Mouse (Mus musculus): ENCODE data around the gene Dmrtc2.
"Not testable (repeated sequence)": the region's sequence is repeated elsewhere in the genome, so short reads cannot be mapped to it uniquely, and the experiment has no call there.

Gene Dmrtc2

DNA sequence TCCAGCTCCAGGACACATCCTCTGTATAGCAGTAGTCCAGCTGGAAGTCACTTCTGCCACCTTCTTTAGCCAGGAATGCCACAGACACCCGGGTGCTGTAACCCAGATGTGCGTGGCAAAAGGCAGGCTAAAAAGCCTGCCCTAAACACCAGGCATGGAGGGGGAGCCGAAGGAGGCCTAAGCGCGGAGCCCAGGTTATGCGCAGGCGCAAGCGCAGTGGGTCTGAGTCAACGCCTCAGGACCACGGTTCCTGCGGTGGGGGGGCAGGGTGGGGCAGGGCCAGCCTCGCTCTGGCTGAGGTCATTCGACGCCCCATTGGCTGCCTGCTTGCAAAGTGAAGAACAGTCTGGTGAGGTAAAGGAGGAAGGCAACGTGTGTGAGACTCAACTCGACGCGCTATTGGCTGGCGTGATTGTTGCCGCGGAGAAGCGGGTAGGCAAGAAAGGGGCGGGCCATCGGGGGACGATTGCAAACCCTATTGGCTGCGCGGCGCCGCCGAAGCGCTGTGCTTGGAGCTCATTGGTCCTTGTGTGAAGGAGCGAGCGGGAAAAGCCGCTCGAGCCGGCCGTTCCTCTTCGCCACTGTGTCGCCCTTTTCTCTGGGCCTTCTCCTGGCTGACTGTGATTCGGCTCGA is at the start of gene Dmrtc2, which contains the start of gene Lypd4:
Dmrtc2 (plus strand) TSS at position 526 of the 634 bp plus-strand sequence.
Lypd4 (minus strand) TSS at position 410 of the 634 bp plus-strand sequence.
- DNase-seq (ENCODE audit: low spot score): no peak

DNA sequence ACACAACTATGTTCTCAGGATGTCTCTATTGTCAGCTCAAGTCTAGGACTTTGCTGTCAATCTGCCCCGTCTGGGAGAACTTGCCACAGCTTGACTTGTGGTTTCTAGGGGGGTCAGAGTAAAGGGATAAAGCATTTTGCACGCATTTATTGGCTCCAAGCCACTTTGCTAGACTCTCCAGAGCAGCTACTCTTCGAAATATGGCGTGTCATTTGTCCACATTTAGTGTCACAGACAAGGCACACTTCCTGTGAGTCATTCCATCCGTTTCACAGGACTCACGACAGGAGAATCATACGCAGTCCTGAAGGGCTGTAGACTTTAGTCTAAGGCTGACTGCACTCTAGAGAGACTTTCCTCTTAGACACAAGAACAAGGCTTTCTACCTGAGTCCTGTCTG is 45.4 kb upstream of the Dmrtc2 start:
- DNase-seq (ENCODE audit: low spot score): no peak

DNA sequence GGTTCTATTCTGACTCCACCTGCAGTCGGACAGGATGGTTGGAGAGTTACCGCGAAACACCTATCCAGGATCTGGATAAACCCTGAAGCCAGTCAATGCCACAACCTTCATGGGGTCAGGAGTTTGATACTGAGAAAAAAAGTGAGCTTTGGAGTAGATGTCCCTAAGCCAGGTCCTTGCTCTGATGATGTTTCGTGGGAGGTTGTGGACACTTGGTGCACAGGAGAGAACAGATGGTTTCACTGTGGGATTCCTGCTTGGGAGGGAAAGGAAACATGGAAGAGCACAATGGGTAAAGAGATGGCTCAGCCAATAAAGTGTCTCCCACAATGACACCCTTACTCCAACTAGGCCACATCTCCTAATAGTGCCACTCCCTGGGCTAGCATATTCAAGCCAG is 42.7 kb upstream of the Dmrtc2 start:
- no peak for DNase-seq (ENCODE audit: low spot score)

DNA sequence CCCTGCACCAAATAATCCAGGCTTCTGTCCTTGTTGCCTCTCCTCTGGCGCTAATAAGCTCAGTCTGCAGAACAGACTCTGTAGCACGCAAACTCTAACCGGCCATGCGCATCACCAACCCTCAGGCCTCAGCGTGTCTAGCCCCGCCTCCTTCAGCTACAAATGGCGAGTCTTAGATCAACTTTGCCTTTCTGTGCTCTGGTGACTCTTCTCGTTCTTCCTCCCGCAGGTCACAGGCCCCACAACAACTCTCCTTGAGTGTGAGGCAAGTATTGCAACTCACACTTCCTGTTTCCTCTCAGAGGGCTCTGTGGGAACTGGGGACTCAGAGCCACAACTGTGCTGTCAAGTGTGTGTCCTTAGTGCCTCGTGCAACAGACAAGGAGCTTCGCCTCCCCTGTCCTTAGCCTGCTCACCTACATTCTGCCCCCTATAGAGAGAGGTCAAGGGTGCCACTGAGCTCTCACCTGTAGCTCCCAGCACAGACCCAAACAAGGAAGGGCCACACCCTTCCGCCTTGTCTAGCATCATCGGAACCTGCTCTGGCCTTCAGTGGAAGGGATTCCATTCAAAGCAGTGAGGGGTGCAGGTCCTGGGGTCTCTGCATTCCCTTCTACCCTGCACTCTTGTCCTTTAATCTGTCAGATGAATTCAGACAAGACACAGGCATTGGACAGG is 31.0 kb upstream of the Dmrtc2 start:
- DNase-seq (ENCODE audit: low spot score): not testable (repeated sequence)

DNA sequence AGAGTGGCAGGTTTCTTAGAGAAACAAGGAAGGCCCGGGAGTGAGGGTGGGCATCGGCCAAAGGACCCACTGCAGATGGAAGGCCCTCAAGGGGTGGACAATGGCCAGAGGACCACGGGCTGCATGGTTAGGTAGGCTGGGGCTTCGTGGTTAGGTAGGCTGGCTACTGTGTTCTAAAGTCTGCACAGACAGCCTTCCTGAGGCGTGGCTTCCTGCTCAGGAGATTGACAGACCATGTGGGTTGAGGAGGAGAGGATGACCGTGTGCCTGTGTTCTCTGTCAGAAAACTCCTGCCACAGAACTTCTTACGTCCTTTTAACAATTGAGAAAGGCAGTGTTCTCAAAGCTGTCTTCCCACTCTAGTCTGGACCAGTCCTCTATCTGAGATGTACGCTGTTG is 30.4 kb upstream of the Dmrtc2 start:
- DNase-seq (ENCODE audit: low spot score): no peak

DNA sequence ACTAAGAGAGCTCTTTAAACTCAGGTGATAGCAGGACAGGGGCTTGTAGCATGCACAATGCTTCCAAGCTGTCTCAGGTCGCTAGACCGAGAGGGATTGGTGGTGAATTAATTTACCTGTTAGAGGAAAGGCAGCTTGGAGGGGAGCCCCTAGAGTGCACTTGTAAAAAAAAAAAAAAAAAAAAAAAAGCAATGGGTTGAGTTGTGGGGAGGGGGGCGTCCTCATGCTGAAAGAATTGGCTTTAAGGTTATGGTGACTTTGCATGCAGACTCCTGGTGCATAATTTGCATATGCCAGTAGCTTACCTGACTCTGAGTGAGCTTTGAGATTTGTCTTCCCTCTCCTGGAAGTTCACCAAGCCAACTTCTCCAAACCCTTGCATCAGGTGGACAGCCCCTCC is 29.5 kb upstream of the Dmrtc2 start:
- DNase-seq (ENCODE audit: low spot score): no peak

DNA sequence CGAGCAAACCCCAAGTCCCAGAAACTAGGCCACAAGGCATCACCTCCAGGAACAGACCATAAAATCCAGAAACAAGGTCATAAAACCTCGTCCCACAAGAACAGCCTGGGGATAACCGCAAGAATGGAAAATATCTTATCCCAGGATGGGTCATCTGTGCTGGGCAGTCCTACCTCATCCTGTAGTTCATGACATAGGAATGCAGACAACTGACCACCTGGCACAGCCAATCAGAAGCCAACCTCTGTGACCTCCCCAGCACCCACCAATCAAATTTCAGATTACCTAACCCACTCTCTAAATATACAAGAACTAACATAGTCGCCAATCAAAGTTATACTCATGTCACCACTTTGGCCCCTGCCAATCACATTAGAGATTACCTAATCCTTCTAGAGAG is 28.8 kb upstream of the Dmrtc2 start:
- DNase-seq (ENCODE audit: low spot score): no peak

DNA sequence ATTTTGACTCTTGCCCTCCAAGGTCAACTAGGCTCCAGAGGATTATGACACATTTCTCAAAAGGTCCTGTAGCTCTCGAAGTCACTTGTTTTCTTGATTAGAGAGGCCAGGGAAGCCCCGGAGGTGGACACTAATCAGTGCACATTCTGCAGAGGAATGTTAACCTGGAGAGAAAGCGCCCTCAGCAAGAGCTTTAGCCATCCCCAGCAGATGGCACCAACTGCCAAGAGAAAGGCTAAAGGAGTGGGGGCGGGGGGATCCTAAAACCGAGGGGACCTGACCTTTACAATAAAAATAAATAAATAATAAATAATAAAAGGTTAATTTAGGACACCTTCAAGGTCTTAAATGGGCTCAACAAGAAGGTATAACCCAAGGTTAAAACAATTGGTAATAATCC is 25.7 kb upstream of the Dmrtc2 start:
- DNase-seq (ENCODE audit: low spot score): no peak

DNA sequence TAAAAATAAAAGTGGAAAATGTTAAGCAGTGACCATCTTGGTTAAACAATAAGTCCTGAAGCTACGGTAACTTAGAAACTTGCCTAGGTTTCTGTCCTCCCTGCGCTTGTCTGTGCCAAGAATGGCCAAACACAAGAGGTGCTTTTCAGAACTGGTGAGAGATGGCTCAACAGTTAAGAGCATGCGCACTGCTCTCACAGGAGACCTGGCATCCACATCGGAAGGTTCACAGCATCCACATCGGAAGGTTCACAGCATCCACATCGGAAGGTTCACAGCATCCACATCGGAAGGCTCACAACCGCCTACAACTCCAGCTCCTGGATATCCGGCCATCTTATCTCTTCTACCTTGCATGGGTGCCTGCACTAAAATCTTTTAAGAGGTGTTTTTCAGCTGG is 24.7 kb upstream of the Dmrtc2 start:
- DNase-seq (ENCODE audit: low spot score): no peak

DNA sequence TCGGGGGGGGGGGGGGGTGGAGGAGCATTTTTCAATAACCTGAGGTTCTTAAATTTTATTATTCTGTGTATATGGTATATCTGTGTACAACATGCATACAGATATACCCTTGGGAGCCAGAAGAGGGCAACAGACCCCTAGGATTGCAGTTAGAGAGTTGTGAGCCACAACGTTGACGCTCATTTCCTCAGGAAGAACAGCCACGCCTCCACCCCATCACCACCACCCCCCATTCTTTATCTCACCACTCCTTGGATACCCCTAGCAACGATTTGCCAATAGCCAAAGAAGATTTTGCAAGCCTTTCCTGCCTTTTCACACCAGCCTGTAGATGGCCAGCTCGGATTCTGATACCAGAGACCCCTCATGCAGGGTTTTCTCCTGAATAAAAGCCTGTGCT is 24.1 kb upstream of the Dmrtc2 start:
- DNase-seq (ENCODE audit: low spot score): no peak

DNA sequence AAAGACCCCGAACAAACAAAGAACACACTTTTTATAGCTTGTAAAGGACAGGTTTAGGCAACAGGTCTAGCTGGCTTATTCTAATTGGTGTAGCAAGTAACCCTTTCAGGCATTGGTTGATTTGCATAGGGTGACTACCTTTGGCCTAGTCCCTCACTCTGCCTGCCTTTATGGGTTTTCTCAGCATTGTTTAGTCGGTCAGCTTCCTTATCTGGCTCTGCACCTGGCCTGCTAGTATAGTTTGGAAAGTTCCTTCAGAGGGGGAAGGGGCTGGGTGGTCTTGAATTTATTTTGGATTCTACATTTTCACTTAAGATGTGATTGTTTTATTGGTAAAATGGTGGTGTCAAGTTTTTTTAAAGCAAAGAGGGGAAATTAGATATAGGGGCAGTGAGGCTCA is 23.3 kb upstream of the Dmrtc2 start:
- DNase-seq (ENCODE audit: low spot score): not testable (repeated sequence)

DNA sequence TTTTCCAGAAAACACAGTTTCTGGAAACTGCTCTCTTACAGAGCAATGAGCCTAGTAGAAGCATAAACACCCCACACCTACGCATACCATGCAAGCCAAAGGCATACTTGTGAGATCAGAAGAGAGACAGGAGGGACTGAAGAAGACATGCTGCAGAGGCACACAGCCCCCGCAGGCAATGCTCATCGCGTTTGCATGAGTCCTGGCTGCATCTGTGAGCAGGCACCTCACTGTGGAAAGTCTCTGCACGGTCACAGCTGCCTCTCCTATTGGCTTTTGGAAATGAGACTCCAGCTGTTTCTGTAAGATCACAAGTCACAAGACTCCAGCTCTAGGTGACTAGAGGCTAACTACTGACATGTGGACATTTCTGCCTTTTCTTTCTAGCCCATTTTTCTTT is 19.7 kb upstream of the Dmrtc2 start:
- DNase-seq (ENCODE audit: low spot score): peak; percentile 22

DNA sequence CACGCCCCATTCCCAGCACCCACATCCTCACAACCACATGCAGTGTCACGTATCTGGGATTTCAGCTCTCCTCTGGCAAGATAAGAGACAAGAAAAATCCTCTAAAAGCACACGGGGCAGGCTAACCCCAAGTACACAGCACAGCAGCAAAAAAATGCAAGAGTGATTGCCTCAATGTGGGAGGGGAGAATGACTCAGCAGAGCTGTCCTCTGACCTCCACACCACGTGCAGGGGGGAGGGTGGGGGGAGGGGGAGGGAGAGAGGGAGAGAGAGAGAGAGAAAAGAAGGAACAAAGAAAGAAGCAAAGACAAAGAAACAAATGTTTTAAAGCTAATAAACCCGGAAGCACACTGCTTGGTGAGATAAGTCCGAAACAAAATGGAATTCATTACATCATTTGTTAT is 19.0 kb upstream of the Dmrtc2 start:
- DNase-seq (ENCODE audit: low spot score): no peak

DNA sequence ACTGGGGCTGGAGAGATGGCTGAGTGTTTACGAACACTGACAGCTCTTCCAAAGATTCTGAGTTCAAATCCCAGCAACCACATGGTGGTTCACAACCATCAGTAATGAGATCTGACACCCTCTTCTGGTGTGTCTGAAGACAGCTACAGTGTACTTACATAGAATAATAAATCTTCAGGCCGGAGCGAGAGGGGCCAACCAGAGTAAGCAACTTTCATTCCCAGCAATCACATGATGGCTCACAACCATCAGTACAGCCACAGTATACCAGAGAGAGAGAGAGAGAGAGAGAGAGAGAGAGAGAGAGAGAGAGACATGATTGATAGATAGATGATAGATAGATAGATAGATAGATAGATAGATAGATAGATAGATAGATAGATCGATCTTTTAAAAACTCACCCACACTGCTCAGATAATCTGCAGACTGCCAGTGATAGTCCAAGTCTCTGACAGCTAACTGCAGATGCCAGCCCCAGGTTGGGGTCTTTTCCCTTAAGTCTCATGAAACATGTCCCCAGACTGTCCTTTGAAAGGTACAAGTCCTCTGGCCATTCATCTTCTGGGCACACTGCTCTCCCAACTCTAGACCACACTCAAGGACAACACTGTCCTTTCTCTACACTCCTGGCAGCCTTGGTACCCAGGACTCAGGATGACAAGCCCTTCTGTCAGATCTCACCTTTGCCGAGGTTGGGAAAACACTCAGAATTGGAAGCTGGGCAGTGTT is 18.1 kb upstream of the Dmrtc2 start:
- no peak for DNase-seq (ENCODE audit: low spot score)

DNA sequence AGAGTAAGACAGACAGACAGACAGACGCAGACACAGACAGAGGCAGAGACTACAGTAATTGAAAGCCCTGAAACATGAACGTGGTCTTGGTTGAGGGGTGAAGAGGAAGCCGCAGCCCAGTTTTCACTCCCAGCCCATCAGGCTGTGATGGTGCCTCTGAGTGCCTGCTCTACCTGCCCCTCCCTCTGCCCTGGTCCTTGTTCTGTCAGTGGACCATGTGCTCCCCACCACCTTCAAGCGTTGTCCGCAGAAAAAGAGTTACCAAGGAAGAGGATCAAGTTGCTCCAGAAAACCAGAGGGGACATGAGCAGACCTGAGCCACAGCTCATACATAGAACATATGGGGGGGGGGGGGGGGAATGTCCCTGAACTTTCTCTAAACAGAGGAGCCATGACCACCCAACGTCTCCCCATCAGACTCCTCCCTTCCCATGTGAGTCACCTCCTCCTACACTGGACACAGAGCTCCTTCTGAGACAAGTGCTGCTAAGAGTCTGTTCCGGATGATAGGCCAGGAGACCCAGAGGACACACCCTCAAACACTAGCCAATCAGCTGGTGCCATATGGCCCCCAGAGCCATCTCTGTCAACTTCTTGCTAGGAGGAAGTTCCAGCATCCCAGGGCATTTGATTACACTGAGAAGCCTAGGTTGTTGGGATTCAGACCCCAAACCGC is 17.2 kb upstream of the Dmrtc2 start:
- DNase-seq (ENCODE audit: low spot score): no peak

DNA sequence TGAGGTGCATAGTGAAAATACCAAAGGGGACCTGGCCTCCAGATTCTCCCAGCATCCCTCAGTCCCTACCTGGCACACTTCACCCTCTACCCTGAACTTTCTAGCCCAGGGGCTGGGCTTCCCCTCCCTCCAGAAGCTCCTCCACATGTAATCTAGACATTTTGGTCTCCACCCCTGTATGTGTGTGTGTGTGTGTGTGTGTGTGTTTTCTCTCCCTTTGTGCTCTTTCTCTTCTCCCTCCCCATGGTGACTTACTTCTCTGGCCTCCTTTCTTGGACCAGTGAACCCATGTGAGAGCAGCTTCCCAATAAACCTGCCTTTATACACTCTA is 16.7 kb upstream of the Dmrtc2 start:
- no peak for DNase-seq (ENCODE audit: low spot score)

DNA sequence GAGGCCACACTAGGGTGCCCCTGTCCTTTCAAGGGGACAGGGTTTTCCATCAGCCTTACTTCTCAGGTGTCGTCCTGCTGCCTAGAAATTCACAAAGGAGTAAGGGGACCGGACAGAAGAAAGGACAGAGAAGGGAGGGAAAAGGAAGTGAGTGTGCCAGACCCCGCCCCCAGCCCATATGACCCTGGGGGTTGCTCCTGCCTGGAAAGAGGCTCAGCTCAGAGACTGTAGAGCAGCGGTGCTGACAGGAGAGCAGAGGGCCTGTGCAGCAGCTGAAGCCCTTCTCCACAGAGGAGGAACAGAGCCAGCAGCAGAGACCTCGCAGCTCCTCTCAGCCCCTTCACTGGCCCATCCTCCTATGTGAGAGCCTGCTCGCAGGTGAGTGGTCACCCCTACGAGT is 16.2 kb upstream of the Dmrtc2 start:
- DNase-seq (ENCODE audit: low spot score): no peak

DNA sequence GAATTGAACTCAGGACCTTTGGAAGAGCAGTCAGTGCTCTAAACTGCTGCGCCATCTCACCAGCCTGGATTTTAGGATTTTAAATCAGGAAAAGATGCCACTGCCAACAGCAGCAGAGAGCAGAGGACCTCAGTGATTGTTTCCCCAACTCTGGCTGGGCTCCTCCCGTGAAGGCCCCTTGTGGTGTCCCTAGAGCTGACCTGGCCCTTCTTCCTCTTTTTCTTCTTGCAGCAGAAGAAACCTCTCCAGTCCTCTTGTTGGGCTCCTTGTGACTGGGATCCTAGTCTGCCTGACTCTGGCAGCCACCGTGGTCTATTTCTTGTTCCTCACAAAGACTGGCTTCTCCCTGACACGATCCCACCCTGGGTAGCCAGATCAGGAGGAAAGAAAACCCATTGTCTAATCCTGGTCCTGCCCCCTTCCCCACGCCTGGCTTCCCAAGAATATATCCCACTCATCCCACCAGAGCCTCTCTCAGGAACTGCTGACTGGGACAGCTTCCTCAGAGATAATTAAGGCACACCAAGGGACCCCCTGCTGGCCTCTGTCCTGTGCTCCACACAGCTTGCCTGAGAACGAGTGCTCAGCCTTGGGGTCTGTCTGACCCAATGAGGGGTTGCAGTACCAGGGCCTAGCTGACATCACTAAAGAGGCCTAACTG is 13.3 kb upstream of the Dmrtc2 start:
- DNase-seq (ENCODE audit: low spot score): no peak

DNA sequence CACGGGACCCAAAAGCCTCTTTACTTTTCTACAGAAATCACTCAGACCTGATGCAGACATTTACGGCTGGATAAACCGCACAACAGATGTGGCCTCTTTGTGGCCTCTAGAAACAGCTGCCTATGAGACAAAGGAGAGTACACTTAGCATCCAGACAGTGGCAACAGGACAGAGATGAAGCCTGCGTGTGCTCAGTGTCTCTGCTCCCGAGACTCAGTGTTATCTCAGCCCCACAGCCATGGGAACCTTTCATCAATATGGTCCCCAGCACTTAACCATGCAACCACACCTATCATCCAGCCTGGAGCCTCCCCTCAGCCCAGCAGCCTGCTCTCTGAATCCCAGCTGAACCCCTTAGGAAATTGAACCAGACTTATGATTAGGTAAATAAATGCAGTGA is 10.6 kb upstream of the Dmrtc2 start:
- DNase-seq (ENCODE audit: low spot score): no peak

DNA sequence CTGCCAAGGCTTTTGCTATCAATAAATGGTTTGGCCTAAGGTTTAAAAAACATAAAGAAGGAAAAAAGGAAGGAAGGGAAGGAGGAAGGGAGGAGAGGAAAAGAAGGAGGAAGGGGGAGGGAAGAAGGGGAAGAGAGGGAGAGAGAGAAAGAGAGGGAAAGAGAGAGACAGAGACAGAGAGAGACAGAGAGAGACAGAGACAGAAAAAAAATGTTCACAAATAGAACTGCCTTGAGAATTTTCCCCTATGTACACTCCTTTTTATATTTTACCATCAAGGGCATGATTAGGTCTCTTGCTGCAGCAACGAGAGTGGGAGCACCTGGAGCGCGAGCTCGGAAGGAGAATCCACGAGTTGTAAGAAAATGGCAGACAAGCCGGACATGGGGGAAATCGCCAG is 7.9 kb upstream of the Dmrtc2 start, which contains the start of gene Gm9844:
Gm9844 (plus strand) TSS at position 301 of the 400 bp plus-strand sequence.
- no peak for DNase-seq (ENCODE audit: low spot score)

DNA sequence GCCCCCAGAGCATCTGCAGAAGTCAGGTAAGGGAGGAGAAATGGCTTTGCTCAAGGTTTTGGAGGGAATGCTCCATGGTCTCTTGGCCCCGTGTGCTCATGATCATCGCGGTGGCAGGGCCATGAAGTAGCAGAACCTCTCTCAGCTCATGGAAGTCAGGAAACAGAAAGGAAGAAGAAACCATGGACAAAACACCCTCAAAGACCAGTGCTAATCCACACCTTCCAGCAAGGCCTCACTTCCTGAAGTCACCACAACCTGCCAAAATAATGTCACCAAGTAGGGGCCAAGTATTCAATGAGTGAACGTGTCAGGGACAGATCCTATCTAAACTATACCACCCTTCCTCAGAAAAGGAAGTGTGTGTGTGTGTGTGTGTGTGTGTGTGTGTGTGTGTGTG is 7.0 kb upstream of the Dmrtc2 start:
- DNase-seq (ENCODE audit: low spot score): no peak

DNA sequence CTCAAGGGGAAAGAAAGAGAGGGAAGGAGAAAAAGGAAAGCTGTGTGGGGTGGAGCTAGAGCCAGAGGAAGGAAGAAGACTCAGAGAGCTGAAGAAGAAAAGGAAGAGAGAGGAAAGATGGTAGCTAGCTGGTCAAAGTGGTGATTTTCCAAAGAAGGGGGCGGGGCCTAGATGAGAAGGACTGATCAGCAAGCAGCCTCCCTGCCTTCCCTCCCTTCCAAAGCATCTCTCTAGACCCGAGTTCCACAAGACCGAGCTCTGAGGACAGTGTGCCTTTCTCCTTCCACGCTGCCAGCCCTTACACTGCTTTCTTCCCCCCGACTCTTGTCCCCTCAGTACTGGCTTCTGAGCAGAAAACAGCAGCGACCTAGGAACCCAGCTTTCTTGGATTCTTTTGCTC is 5.7 kb upstream of the Dmrtc2 start:
- DNase-seq (ENCODE audit: low spot score): no peak

All from layer of hippocampus, adult 11-12 months (tissue).